Mouse (Mus musculus) cerebellum, adult 2 months (tissue): Measurements from ENCODE around the gene Nos1.

ENCODE experiments used
- CTCF ChIP-seq: fragments of 200-500 bp; IDR thresholded peaks from 2 replicates; pipeline ENCODE4 v1.5.1; 2011; ENCODE audit warnings: low read depth, mild to moderate bottlenecking, control low read depth, low read length, moderate library complexity, borderline replicate concordance; ENCODE audit not compliant: insufficient read depth
- POLR2A ChIP-seq: fragments of 200-500 bp; IDR thresholded peaks from 2 replicates; pipeline ENCODE4 v1.6.1; 2011; ENCODE audit warnings: low read length, control low read depth, borderline replicate concordance; ENCODE audit not compliant: insufficient read depth

GRCm38 (mm10) chr5:117888126-117888525, 107.3 kb downstream of the Nos1 start:
- TF ChIP-seq CTCF (no peak), POLR2A (no peak)
